ENCODE assay signal across 23 mouse cellular contexts in the genomic region with DNA sequence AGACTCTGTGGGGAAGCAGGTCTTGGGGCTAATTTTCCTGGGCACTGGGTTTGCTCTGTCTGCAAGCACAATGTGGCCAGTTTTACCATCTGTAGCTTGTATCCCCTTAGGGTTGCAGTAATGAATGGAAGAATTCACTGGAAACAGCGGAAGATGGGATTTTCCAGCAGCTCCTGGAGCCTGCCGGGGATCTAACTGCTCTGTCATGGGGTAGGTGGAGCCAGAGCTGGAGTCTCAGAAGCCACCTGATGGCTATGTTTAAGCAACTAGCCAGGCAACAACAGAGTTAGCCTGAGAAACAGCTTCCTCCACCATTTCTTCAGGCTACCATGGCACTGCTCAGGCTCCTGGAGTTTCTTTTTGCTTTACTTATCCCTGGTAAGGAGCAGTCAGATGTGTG. TPM values are rescaled to one million over a fixed set of nuclear protein-coding genes. Genes with fewer than 3 reads are reported as not detected.
DNase-seq lines count a peak whose midpoint lies in the region; ATAC-seq and TF ChIP-seq lines count a peak whose summit lies in the region.
"Had no signal": no experiment of that assay in that cellular context is flagged by ENCODE, and none has a peak within 500 bp of the region (broad histone marks: within the 10 kb centered on the region; RNA-seq: fewer than 3 reads in every experiment).

A gene (plus strand): TSS at position 301 of the 400 bp plus-strand sequence.

- H3K9ac ChIP-seq in intestine, embryonic 14.5 days (ENCODE audit: low read length): no peak within 1 kb of the TSS
- H3K9ac ChIP-seq in intestine, postnatal 0 days (ENCODE audit: low read depth, low read length): no peak within 1 kb of the TSS
- H3K9ac ChIP-seq in limb, embryonic 12.5 days (replicated peaks): no peak within 1 kb of the TSS
- H3K9ac ChIP-seq: hindbrain, embryonic 12.5 days; liver, embryonic 12.5 days; lung, embryonic 14.5 days; midbrain, embryonic 12.5 days; neural tube, embryonic 12.5 days had no signal

- H3K27me3 ChIP-seq in intestine, embryonic 14.5 days (replicated peaks; ENCODE audit: control insufficient read depth, insufficient read depth, low read length): no peaks in the 10 kb centered on the region
- H3K27me3 ChIP-seq in intestine, postnatal 0 days (replicated peaks; ENCODE audit: control insufficient read depth, insufficient read depth, low read length): no peaks in the 10 kb centered on the region
- no peaks in the 10 kb centered on the region for H3K27me3 ChIP-seq in testis, adult 2 months (ENCODE audit: control insufficient read depth, insufficient read depth, low read length)
- H3K27me3 ChIP-seq in limb, embryonic 12.5 days: no peaks in the 10 kb centered on the region
- H3K27me3 ChIP-seq: hindbrain, embryonic 12.5 days; liver, embryonic 12.5 days; midbrain, embryonic 12.5 days; neural tube, embryonic 12.5 days had no signal

- H3K27ac ChIP-seq in intestine, embryonic 14.5 days (ENCODE audit: low read depth): no peak within 1 kb of the TSS
- H3K27ac ChIP-seq in intestine, postnatal 0 days (ENCODE audit: low read depth, low read length): no peak within 1 kb of the TSS
- H3K27ac ChIP-seq in testis, adult 2 months (ENCODE audit: control insufficient read depth, insufficient read depth, low read depth, low read length): no peak within 1 kb of the TSS
- 0 out of 2 replicates have a peak within 1 kb of the TSS, but pooled peaks have one; percentile 14 for H3K27ac ChIP-seq in limb, embryonic 12.5 days
- H3K27ac ChIP-seq: hindbrain, embryonic 12.5 days; liver, embryonic 12.5 days; midbrain, embryonic 12.5 days; neural tube, embryonic 12.5 days had no signal

- no peak for ATAC-seq in intestine, embryonic 14.5 days (replicated peaks; ENCODE audit: low FRiP score, low TSS enrichment, low read depth)
- ATAC-seq in intestine, postnatal 0 days: no peak
- no peak for ATAC-seq in limb, embryonic 12.5 days (ENCODE audit: insufficient number of reproducible peaks, insufficient read depth, low FRiP score, low TSS enrichment, low read depth)
- ATAC-seq: CD4-positive, CD25-positive, alpha-beta regulatory T cell, adult 4 months; forebrain, embryonic 16.5 days; inflammation-experienced regulatory T-cells, adult 6 months; liver, embryonic 12.5 days had no signal

- H3K9me3 ChIP-seq in intestine, embryonic 14.5 days (ENCODE audit: control insufficient read depth, low read length): no peaks in the 10 kb centered on the region
- no peaks in the 10 kb centered on the region for H3K9me3 ChIP-seq in intestine, postnatal 0 days (ENCODE audit: control insufficient read depth)
- no peaks in the 10 kb centered on the region for H3K9me3 ChIP-seq in limb, embryonic 12.5 days
- H3K9me3 ChIP-seq: hindbrain, embryonic 12.5 days; liver, embryonic 12.5 days; midbrain, embryonic 12.5 days; neural tube, embryonic 12.5 days had no signal

- no peak for TF ChIP-seq CTCF in intestine, postnatal 0 days (IDR thresholded peaks at IDR 0.05; ENCODE audit: low read depth)
- TF ChIP-seq CTCF in testis, adult 2 months (IDR thresholded peaks at IDR 0.05; ENCODE audit: control insufficient read depth, insufficient read depth, insufficient replicate concordance, low read depth, low read length): no peak

- H3K4me3 ChIP-seq in intestine, embryonic 14.5 days (ENCODE audit: low read depth, low read length): no peak within 1 kb of the TSS
- no peak within 1 kb of the TSS for H3K4me3 ChIP-seq in intestine, postnatal 0 days (ENCODE audit: low read depth, low read length)
- no peak within 1 kb of the TSS for H3K4me3 ChIP-seq in testis, adult 2 months (ENCODE audit: control insufficient read depth, low read depth, low read length)
- H3K4me3 ChIP-seq in limb, embryonic 12.5 days (replicated peaks): no peak within 1 kb of the TSS
- H3K4me3 ChIP-seq: hindbrain, embryonic 12.5 days; liver, embryonic 12.5 days; midbrain, embryonic 12.5 days; neural tube, embryonic 12.5 days had no signal

- 60% methylated on average over 2 of the region's 2 CpGs for WGBS in intestine, embryonic 14.5 days
- WGBS in intestine, postnatal 0 days: 72% methylated on average over 2 of the region's 2 CpGs
- 42% methylated on average over 2 of the region's 2 CpGs for whole genome bisulfite sequencing in limb, embryonic 12.5 days

- H3K36me3 ChIP-seq in intestine, embryonic 14.5 days (ENCODE audit: control insufficient read depth, insufficient read depth, low read length): no peaks in the 10 kb centered on the region
- H3K36me3 ChIP-seq in intestine, postnatal 0 days (ENCODE audit: control insufficient read depth, insufficient read depth): no peaks in the 10 kb centered on the region
- no peaks in the 10 kb centered on the region for H3K36me3 ChIP-seq in testis, adult 2 months (ENCODE audit: control insufficient read depth, insufficient read depth, low read length)
- H3K36me3 ChIP-seq in limb, embryonic 12.5 days: no peaks in the 10 kb centered on the region
- H3K36me3 ChIP-seq: hindbrain, embryonic 12.5 days; liver, embryonic 12.5 days; midbrain, embryonic 12.5 days; neural tube, embryonic 12.5 days had no signal

- no peaks in the 10 kb centered on the region for H3K4me1 ChIP-seq in intestine, embryonic 14.5 days (replicated peaks; ENCODE audit: control insufficient read depth, insufficient read depth, low read length)
- no peaks in the 10 kb centered on the region for H3K4me1 ChIP-seq in intestine, postnatal 0 days (replicated peaks; ENCODE audit: control insufficient read depth, insufficient read depth, low read length)
- H3K4me1 ChIP-seq in testis, adult 2 months (ENCODE audit: control insufficient read depth, insufficient read depth, low read length): peaks cover 6% of the 10 kb centered on the region
- H3K4me1 ChIP-seq in limb, embryonic 12.5 days (replicated peaks): peaks cover 12% of the 10 kb centered on the region
- H3K4me1 ChIP-seq: midbrain, embryonic 12.5 days; neural tube, embryonic 12.5 days had no signal

- TF ChIP-seq POLR2A in testis, adult 2 months (IDR thresholded peaks at IDR 0.05; ENCODE audit: control insufficient read depth, low read depth, low read length): no peak

- no peak for DNase-seq in intestine, embryonic 14.5 days (ENCODE audit: low spot score)
- DNase-seq in testis, postnatal 14 days (ENCODE audit: low spot score): no peak
- no peak for DNase-seq in ovary, adult 18-20 months (ENCODE audit: low spot score)
- no peak for DNase-seq in ovary, postnatal 14 days (ENCODE audit: low spot score)
- no peak for DNase-seq in gastrocnemius, adult 18-20 months (ENCODE audit: low spot score)
- DNase-seq: adrenal gland, postnatal 36 days; cerebellum, adult 2 months; cerebellum, postnatal 36 days; gastrocnemius, postnatal 36 days; heart, postnatal 14 days; lung, embryonic 14.5 days; lung, postnatal 4 days had no signal

- H3K4me2 ChIP-seq in intestine, embryonic 14.5 days (ENCODE audit: low read length): no peak within 1 kb of the TSS
- no peak within 1 kb of the TSS for H3K4me2 ChIP-seq in intestine, postnatal 0 days (replicated peaks; ENCODE audit: low read depth)
- H3K4me2 ChIP-seq in limb, embryonic 12.5 days: no peak within 1 kb of the TSS
- H3K4me2 ChIP-seq: heart, embryonic 11.5 days; hindbrain, embryonic 12.5 days; liver, embryonic 12.5 days; lung, embryonic 14.5 days; midbrain, embryonic 12.5 days; neural tube, embryonic 12.5 days had no signal

RNA-seq across cellular contexts. Expression of the gene that starts here (rescaled TPM):
- polyA plus RNA-seq in intestine, embryonic 14.5 days (2014; fragmentation: Nextera tagmentation; extraction: Ambion mirVana): 15.7 and 27.3 TPM in 2 replicates
- 1.6 and 2.0 TPM in 2 replicates for polyA plus RNA-seq in intestine, postnatal 0 days (2015; fragmentation: Nextera tagmentation; extraction: Ambion mirVana)
- 387 and 461 TPM in 2 replicates for polyA plus RNA-seq in testis, adult 2 months (2012; rRNA removed)
- 18.6 and 19.3 TPM in 2 replicates for polyA plus RNA-seq in limb, embryonic 12.5 days (2016; fragmentation: Nextera tagmentation; extraction: Ambion mirVana)
- not detected for total RNA-seq in gastrocnemius, adult 18-20 months (2021)

Comparison
In these comparisons a context has a peak if more than half of its experiments do, and no peak if none do; other contexts are left out.
1. RNA of the gene that starts here (polyA plus RNA-seq): 387 to 461 TPM in testis, adult 2 months; 18.6 to 19.3 TPM in limb, embryonic 12.5 days, 15.7 to 27.3 TPM in intestine, embryonic 14.5 days and 1.6 to 2.0 TPM in intestine, postnatal 0 days; every median in the first group is over 10 times any median in the second.